Mouse (Mus musculus): ENCODE results near the gene Zfp385b. TPM values are rescaled to one million over a fixed set of nuclear protein-coding genes. Genes with fewer than 3 reads are reported as not detected.

The Zfp385b gene
- polyA plus RNA-seq, 1 experiment from 2014 or later = 5.6 TPM

DNA sequence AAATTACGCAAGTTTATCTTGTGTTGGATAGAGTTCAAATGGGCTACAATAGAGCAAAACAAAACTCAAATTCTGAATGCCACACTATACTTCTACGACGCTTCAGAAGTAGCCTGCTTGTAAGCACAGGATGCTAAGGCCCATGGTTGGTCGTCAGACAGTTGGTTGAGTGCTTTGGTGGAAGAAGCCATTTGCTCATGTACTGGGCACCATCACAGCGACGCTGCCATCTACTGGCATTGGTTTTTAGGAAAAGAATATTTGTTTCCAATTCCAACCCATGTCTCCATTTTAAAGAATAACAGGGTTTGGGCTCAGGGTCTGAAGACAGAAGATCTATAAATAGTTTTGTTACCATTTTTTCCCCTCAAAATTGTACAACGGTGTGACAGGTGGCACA is 410.5 kb downstream of the Zfp385b start:
- DNase-seq = peak; percentile 40
- Histone ChIP-seq H3K4me3 (ENCODE audit: low read depth, low read length) (no peak overlapping the region), H3K9ac (no peak overlapping the region), H3K36me3 (ENCODE audit: insufficient read depth) (no peaks in the 10 kb centered on the region), H3K4me2 (no peak overlapping the region), H3K27ac (ENCODE audit: low read depth) (no peak overlapping the region), H3K27me3 (ENCODE audit: insufficient read depth, low read length) (no peaks in the 10 kb centered on the region), H3K9me3 (ENCODE audit: low read depth, low read length) (no peaks in the 10 kb centered on the region), H3K4me1 (ENCODE audit: insufficient read depth) (no peaks in the 10 kb centered on the region)
- peak; percentile 27 for TF ChIP-seq CTCF (IDR thresholded peaks at IDR 0.05; ENCODE audit: low read depth)
- ATAC-seq (ENCODE audit: insufficient read depth) = no peak
- 66% methylated on average over 7 of the region's 7 CpGs for WGBS

DNA sequence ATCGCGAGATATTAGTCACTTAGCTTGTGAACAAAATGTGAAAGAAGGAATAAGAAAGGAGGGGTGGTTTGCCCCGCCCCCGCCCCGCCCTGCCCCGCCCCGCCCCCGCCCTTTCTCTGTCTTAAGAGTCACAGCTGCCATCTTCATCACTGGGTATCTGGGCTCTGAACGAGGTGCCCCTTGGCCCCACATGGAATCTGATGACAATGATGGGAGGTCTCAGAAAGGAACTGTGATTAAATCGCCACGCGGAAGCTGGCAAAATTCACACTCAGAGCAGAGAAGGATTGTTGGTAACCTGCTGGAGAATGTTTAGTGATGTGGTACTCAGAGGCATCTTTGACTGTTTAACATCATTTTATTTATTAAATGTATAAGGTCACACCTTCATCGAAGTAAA is 417.1 kb downstream of the Zfp385b start:
- ATAC-seq (ENCODE audit: insufficient read depth) (no peak), DNase-seq (no peak)
- WGBS = 24% methylated on average over 13 of the region's 13 CpGs
- Histone ChIP-seq H3K27me3 (ENCODE audit: insufficient read depth, low read length) (no peaks in the 10 kb centered on the region), H3K4me1 (ENCODE audit: insufficient read depth) (peaks cover 5% of the 10 kb centered on the region; the same call in 1 of the 2 replicates), H3K4me2 (peak overlapping the region; percentile 62), H3K27ac (ENCODE audit: low read depth) (no peak overlapping the region), H3K4me3 (ENCODE audit: low read depth, low read length) (peak overlapping the region; percentile 23), H3K9me3 (ENCODE audit: low read depth, low read length) (no peaks in the 10 kb centered on the region), H3K9ac (peak overlapping the region; percentile 13; the same call in 1 of the 2 replicates), H3K36me3 (ENCODE audit: insufficient read depth) (no peaks in the 10 kb centered on the region)
- no peak for TF ChIP-seq CTCF (IDR thresholded peaks at IDR 0.05; ENCODE audit: low read depth)

DNA sequence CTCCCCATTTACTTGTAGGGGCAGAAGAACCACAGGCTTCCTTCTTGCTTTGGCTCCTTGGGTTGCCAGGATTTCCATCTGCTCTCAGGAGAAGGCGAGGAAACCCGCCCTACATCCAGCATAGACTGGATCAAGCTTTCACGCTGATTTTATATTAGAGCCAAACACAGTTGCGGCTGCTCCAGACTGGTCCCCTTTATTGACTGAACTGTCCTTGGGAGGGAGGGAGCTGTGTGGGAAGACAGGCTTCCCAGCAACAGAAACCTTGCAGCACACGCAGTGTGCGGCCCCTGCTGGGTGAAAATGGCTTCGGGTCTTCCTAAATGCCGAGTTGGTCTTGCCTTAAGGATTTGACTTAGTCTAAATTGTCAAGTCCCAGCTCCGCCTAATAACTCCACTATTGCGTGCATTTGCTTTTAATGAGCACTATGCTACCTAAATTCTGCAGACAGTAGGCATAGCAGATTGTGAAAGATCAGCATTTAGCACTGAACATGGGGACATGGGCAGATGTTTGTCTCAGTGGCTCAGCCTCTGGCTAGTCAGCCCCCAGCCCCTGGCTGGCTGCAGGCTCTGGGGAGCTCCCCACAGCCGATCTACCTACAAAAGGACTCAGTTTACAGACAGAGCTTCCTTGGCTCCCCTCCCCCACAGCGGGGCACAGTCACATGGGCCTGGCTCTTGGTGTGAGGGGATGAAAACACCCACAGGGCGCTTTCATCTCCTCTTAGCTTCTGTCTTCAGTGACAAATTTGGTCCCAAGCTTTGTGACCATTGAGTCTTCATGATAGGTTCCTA is 417.8 kb downstream of the Zfp385b start:
- ATAC-seq (ENCODE audit: insufficient read depth) = peak; percentile 70; the same call in 1 of the 2 replicates
- 9% methylated on average over 13 of the region's 13 CpGs for WGBS
- TF ChIP-seq CTCF (IDR thresholded peaks at IDR 0.05; ENCODE audit: low read depth) = peak; percentile 40

DNA sequence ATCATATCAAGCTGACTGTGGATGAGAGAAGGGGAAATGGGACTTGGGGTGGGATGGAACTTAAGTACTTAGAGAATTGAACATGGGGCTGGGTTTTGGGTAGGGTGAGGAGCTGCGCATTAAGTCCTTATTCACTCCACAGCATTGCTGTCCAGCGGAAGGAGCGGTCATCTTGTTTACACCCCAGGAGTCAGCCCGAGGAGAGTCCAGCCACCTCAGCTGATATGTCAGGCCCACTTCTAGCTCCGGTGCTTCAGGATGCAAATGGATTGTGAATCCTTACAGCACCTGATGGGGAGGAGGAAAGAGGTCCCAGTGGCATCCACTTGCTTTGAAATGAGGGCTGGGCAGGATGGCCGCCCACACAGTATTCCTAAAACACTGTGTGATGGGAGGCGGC is 425.6 kb downstream of the Zfp385b start:
- H3K9me3 ChIP-seq (ENCODE audit: low read depth, low read length) = no peaks in the 10 kb centered on the region
- no peak overlapping the region for H3K4me2 ChIP-seq
- 89% methylated on average over 7 of the region's 7 CpGs for WGBS
- no peak for ATAC-seq (ENCODE audit: insufficient read depth)
- H3K4me3 ChIP-seq (ENCODE audit: low read depth, low read length) = no peak overlapping the region
- no peaks in the 10 kb centered on the region for H3K27me3 ChIP-seq (ENCODE audit: insufficient read depth, low read length)
- no peak overlapping the region for H3K27ac ChIP-seq (ENCODE audit: low read depth)
- H3K4me1 ChIP-seq (ENCODE audit: insufficient read depth) = no peaks in the 10 kb centered on the region
- no peak for TF ChIP-seq CTCF (IDR thresholded peaks at IDR 0.05; ENCODE audit: low read depth)
- H3K36me3 ChIP-seq (ENCODE audit: insufficient read depth) = no peaks in the 10 kb centered on the region
- DNase-seq = no peak
- H3K9ac ChIP-seq = no peak overlapping the region

More for the DNA sequence above, 417.8 kb downstream of the Zfp385b start:
- H3K4me1 ChIP-seq (ENCODE audit: insufficient read depth) = peaks cover 5% of the 10 kb centered on the region; the same call in 1 of the 2 replicates
- H3K9ac ChIP-seq = peak overlapping the region; percentile 13; the same call in 1 of the 2 replicates
- peak overlapping the region; percentile 62 for H3K4me2 ChIP-seq
- H3K36me3 ChIP-seq (ENCODE audit: insufficient read depth) = no peaks in the 10 kb centered on the region
- DNase-seq = peak; percentile 73
- H3K9me3 ChIP-seq (ENCODE audit: low read depth, low read length) = no peaks in the 10 kb centered on the region
- H3K4me3 ChIP-seq (ENCODE audit: low read depth, low read length) = peak overlapping the region; percentile 23
- H3K27me3 ChIP-seq (ENCODE audit: insufficient read depth, low read length) = no peaks in the 10 kb centered on the region
- H3K27ac ChIP-seq (ENCODE audit: low read depth) = no peak overlapping the region

DNA sequence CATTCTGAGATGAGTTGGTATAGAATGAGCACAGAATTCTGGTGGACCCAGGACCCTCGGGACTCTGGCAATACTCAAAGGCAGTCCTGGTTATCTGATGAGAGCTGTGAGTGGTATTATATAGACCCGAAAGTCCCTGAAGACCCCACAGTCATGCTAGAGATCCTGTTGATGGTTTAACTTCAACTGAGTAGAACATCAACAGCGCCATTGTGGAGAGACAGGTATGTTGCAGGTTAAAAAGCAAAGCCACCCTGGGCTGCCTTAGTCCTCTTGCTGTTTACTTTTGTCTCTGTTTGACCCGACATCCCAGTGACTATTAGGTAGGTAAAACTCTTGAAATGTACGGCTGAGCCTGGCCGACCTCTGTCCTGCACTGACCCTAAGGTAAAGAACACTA is 431.3 kb downstream of the Zfp385b start:
- DNase-seq (no peak), ATAC-seq (ENCODE audit: insufficient read depth) (no peak)
- Histone ChIP-seq H3K4me2 (no peak overlapping the region), H3K4me1 (ENCODE audit: insufficient read depth) (no peaks in the 10 kb centered on the region), H3K27ac (ENCODE audit: low read depth) (no peak overlapping the region), H3K36me3 (ENCODE audit: insufficient read depth) (no peaks in the 10 kb centered on the region), H3K27me3 (ENCODE audit: insufficient read depth, low read length) (no peaks in the 10 kb centered on the region), H3K9me3 (ENCODE audit: low read depth, low read length) (no peaks in the 10 kb centered on the region), H3K4me3 (ENCODE audit: low read depth, low read length) (no peak overlapping the region), H3K9ac (no peak overlapping the region)
- TF ChIP-seq CTCF (IDR thresholded peaks at IDR 0.05; ENCODE audit: low read depth) = no peak
- 69% methylated on average over 6 of the region's 6 CpGs for WGBS

DNA sequence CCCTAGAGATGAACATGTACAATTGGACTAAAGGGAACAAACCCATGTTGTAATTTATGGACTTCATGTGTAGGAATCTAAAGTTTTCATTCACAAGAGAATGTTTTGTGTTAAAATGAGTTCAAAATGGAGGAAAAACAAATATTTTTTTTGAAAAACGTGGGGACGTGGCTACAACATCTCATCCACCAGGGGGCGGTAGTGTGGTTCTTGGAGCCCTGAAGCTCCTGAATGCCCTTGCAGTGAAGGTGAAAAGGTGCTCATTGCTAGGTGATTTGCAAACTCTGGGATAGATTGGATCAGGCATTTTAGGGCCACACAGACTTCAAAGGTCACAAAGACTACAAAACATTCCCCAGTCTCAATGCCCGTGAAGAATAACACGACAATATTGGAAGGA is 432.9 kb downstream of the Zfp385b start:
- no peak overlapping the region for H3K4me3 ChIP-seq (ENCODE audit: low read depth, low read length)
- H3K4me2 ChIP-seq = no peak overlapping the region
- peak; percentile 72 for DNase-seq
- WGBS = 27% methylated on average over 5 of the region's 5 CpGs
- no peak overlapping the region for H3K9ac ChIP-seq
- no peak for ATAC-seq (ENCODE audit: insufficient read depth)
- no peaks in the 10 kb centered on the region for H3K27me3 ChIP-seq (ENCODE audit: insufficient read depth, low read length)
- H3K9me3 ChIP-seq (ENCODE audit: low read depth, low read length) = no peaks in the 10 kb centered on the region
- TF ChIP-seq CTCF (IDR thresholded peaks at IDR 0.05; ENCODE audit: low read depth) = peak; percentile 72
- H3K4me1 ChIP-seq (ENCODE audit: insufficient read depth) = no peaks in the 10 kb centered on the region
- no peak overlapping the region for H3K27ac ChIP-seq (ENCODE audit: low read depth)
- H3K36me3 ChIP-seq (ENCODE audit: insufficient read depth) = no peaks in the 10 kb centered on the region

DNA sequence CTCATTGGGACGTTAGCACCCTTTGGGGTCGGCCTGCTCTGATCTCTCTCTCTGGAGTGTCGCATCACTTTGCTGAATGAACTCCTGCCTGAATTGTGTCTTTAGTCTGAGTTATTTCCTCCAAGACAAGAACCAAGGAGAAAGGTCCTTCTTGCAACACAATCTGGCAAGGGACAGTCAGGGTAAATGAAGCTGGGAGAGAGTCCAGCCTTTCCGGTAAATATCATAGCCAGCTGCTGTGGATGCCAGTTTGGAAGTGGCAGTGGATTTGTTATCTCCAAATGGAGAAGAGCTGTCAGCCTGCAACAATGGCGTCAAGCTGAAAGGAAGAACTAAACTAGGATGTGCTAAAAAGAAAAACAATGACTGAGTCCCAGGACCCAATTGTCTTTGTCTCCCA is 436.7 kb downstream of the Zfp385b start:
- Histone ChIP-seq H3K9me3 (ENCODE audit: low read depth, low read length) (no peaks in the 10 kb centered on the region), H3K4me3 (ENCODE audit: low read depth, low read length) (no peak overlapping the region), H3K27ac (ENCODE audit: low read depth) (no peak overlapping the region), H3K36me3 (ENCODE audit: insufficient read depth) (no peaks in the 10 kb centered on the region), H3K4me1 (ENCODE audit: insufficient read depth) (no peaks in the 10 kb centered on the region), H3K27me3 (ENCODE audit: insufficient read depth, low read length) (no peaks in the 10 kb centered on the region), H3K9ac (no peak overlapping the region), H3K4me2 (no peak overlapping the region)
- WGBS = 55% methylated on average over 5 of the region's 5 CpGs
- ATAC-seq (ENCODE audit: insufficient read depth) = no peak
- DNase-seq = peak; percentile 45
- no peak for TF ChIP-seq CTCF (IDR thresholded peaks at IDR 0.05; ENCODE audit: low read depth)
